Mouse (Mus musculus) midbrain, embryonic 15.5 days (tissue): Measurements from ENCODE around the gene Oaf. TPM values are rescaled to one million over a fixed set of nuclear protein-coding genes. Genes with fewer than 3 reads are reported as not detected.

Experiments used
- ATAC-seq: fragments of 200-750 bp; cut with Nextera tagmentation; replicated peaks from 2 replicates; pipeline ENCODE4 v1.8.0; 2017; ENCODE audit warnings: moderate TSS enrichment
- H3K27ac ChIP-seq: fragments of 300-500 bp; sonication (generic); 2 replicates; pipeline ENCODE4 v1.5.1; 2015; ENCODE audit warnings: mild to moderate bottlenecking, inconsistent platforms
- H3K27me3 ChIP-seq: fragments of 300-500 bp; sonication (generic); replicated peaks from 2 replicates; pipeline ENCODE4 v1.6.1; 2015; ENCODE audit warnings: inconsistent platforms
- H3K36me3 ChIP-seq: fragments of 300-500 bp; sonication (generic); replicated peaks from 2 replicates; pipeline ENCODE4 v1.6.1; 2015; ENCODE audit warnings: inconsistent platforms
- H3K4me1 ChIP-seq: fragments of 300-500 bp; sonication (generic); 2 replicates; pipeline ENCODE4 v1.6.1; 2015; ENCODE audit warnings: inconsistent platforms
- H3K4me2 ChIP-seq: fragments of 300-500 bp; sonication (generic); 2 replicates; pipeline ENCODE4 v1.6.1; 2015; ENCODE audit warnings: inconsistent platforms, mild to moderate bottlenecking, moderate library complexity
- H3K4me3 ChIP-seq: fragments of 300-500 bp; sonication (generic); 2 replicates; pipeline ENCODE4 v1.5.1; 2015; ENCODE audit warnings: mild to moderate bottlenecking, inconsistent platforms
- H3K9ac ChIP-seq: fragments of 300-500 bp; sonication (generic); 2 replicates; pipeline ENCODE4 v1.6.1; 2015; ENCODE audit warnings: mild to moderate bottlenecking, inconsistent platforms
- H3K9me3 ChIP-seq: fragments of 300-500 bp; sonication (generic); 2 replicates; pipeline ENCODE4 v1.6.1; 2016; ENCODE audit warnings: inconsistent platforms
- WGBS: fragments of 180-500 bp; shearing (Covaris S2); methylation state at CpG from one replicate; pipeline ENCODE4 v1.1.7; 2015; ENCODE audit warnings: mixed read lengths; 5-methylcytosine and 5-hydroxymethylcytosine counted together
- polyA plus RNA-seq: library from polyadenylated mRNA; unstranded; fragments of >200 nt; fragmentation: Nextera tagmentation; extraction: Ambion mirVana; gene quantifications from 2 replicates; pipeline ENCODE4 v1.2.1, GENCODE M21; 2015

Gene Oaf
- polyA plus RNA-seq, 1 experiment from 2014 or later, result 6.4 TPM

GRCm38 (mm10) chr9:43262811-43263550 lies 23.3 kb upstream of the Oaf start:
- Histone ChIP-seq H3K36me3 (no peaks in the 10 kb centered on the region), H3K4me3 (no peak overlapping the region), H3K9ac (no peak overlapping the region), H3K9me3 (no peaks in the 10 kb centered on the region), H3K27me3 (0 out of 2 replicates have a peak, but pooled peaks cover 3% of the 10 kb centered on the region), H3K4me2 (no peak overlapping the region), H3K4me1 (no peaks in the 10 kb centered on the region), H3K27ac (no peak overlapping the region)
- WGBS, result 77% methylated on average over 9 of the region's 9 CpGs
- no peak for ATAC-seq

GRCm38 (mm10) chr9:43262390-43262789 lies 22.7 kb upstream of the Oaf start:
- 0 out of 2 replicates have a peak, but pooled peaks cover 3% of the 10 kb centered on the region for H3K27me3 ChIP-seq
- H3K4me2 ChIP-seq, result no peak overlapping the region
- no peaks in the 10 kb centered on the region for H3K9me3 ChIP-seq
- H3K4me3 ChIP-seq, result no peak overlapping the region
- no peak overlapping the region for H3K27ac ChIP-seq
- H3K36me3 ChIP-seq, result no peaks in the 10 kb centered on the region
- WGBS, result 68% methylated on average over 4 of the region's 4 CpGs
- no peak overlapping the region for H3K9ac ChIP-seq
- no peaks in the 10 kb centered on the region for H3K4me1 ChIP-seq
- no peak for ATAC-seq

GRCm38 (mm10) chr9:43261941-43262340 lies 22.2 kb upstream of the Oaf start:
- ATAC-seq, result no peak
- Histone ChIP-seq H3K9ac (no peak overlapping the region), H3K27me3 (0 out of 2 replicates have a peak, but pooled peaks cover 2% of the 10 kb centered on the region), H3K36me3 (no peaks in the 10 kb centered on the region), H3K4me3 (no peak overlapping the region), H3K27ac (no peak overlapping the region), H3K4me1 (no peaks in the 10 kb centered on the region), H3K9me3 (no peaks in the 10 kb centered on the region), H3K4me2 (no peak overlapping the region)
- 52% methylated on average over 2 of the region's 2 CpGs for WGBS

- Histone ChIP-seq H3K9ac (no peak overlapping the region), H3K36me3 (no peaks in the 10 kb centered on the region), H3K27ac (no peak overlapping the region), H3K4me2 (no peak overlapping the region), H3K9me3 (no peaks in the 10 kb centered on the region), H3K4me3 (no peak overlapping the region), H3K27me3 (no peaks in the 10 kb centered on the region), H3K4me1 (no peaks in the 10 kb centered on the region)
- 67% methylated on average over 4 of the region's 4 CpGs for WGBS
- no peak for ATAC-seq
Measured at GRCm38 (mm10) chr9:43261124-43261907, 21.6 kb upstream of the Oaf start.

GRCm38 (mm10) chr9:43260661-43261060 lies 20.9 kb upstream of the Oaf start:
- H3K27ac ChIP-seq, result no peak overlapping the region
- no peak overlapping the region for H3K4me3 ChIP-seq
- no peaks in the 10 kb centered on the region for H3K4me1 ChIP-seq
- ATAC-seq, result no peak
- H3K36me3 ChIP-seq, result no peaks in the 10 kb centered on the region
- no peak overlapping the region for H3K4me2 ChIP-seq
- H3K27me3 ChIP-seq, result no peaks in the 10 kb centered on the region
- H3K9ac ChIP-seq, result no peak overlapping the region
- H3K9me3 ChIP-seq, result no peaks in the 10 kb centered on the region
- WGBS, result 86% methylated on average over 7 of the region's 7 CpGs

GRCm38 (mm10) chr9:43253271-43253681 lies 13.6 kb upstream of the Oaf start:
- Histone ChIP-seq H3K9ac (no peak overlapping the region), H3K27ac (no peak overlapping the region), H3K4me3 (no peak overlapping the region), H3K36me3 (no peaks in the 10 kb centered on the region), H3K4me1 (no peaks in the 10 kb centered on the region), H3K9me3 (no peaks in the 10 kb centered on the region), H3K27me3 (no peaks in the 10 kb centered on the region), H3K4me2 (no peak overlapping the region)
- no peak for ATAC-seq
- 21% methylated on average over 5 of the region's 5 CpGs for WGBS

GRCm38 (mm10) chr9:43252790-43253189 lies 13.1 kb upstream of the Oaf start:
- no peak for ATAC-seq
- WGBS, result 48% methylated on average over 3 of the region's 3 CpGs
- no peak overlapping the region for H3K4me2 ChIP-seq

GRCm38 (mm10) chr9:43251786-43252185 lies 12.1 kb upstream of the Oaf start:
- WGBS, result 93% methylated on average over 2 of the region's 2 CpGs
- Histone ChIP-seq H3K4me1 (no peaks in the 10 kb centered on the region), H3K4me2 (no peak overlapping the region), H3K27ac (no peak overlapping the region), H3K27me3 (no peaks in the 10 kb centered on the region), H3K9ac (no peak overlapping the region), H3K36me3 (no peaks in the 10 kb centered on the region), H3K4me3 (no peak overlapping the region), H3K9me3 (no peaks in the 10 kb centered on the region)
- no peak for ATAC-seq

More at GRCm38 (mm10) chr9:43252790-43253189, 13.1 kb upstream of the Oaf start:
- Histone ChIP-seq H3K9me3 (no peaks in the 10 kb centered on the region), H3K36me3 (no peaks in the 10 kb centered on the region), H3K4me3 (no peak overlapping the region), H3K27ac (no peak overlapping the region), H3K9ac (no peak overlapping the region), H3K27me3 (no peaks in the 10 kb centered on the region), H3K4me1 (no peaks in the 10 kb centered on the region)

GRCm38 (mm10) chr9:43246738-43247180 lies 7.0 kb upstream of the Oaf start:
- H3K27ac ChIP-seq, result no peak overlapping the region
- 57% methylated on average over 10 of the region's 10 CpGs for WGBS

GRCm38 (mm10) chr9:43245801-43246570 lies 6.3 kb upstream of the Oaf start:
- WGBS, result 90% methylated on average over 7 of the region's 7 CpGs
- Histone ChIP-seq H3K9ac (no peak overlapping the region), H3K27me3 (no peaks in the 10 kb centered on the region), H3K9me3 (no peaks in the 10 kb centered on the region), H3K4me2 (no peak overlapping the region), H3K27ac (no peak overlapping the region), H3K4me3 (no peak overlapping the region), H3K36me3 (no peaks in the 10 kb centered on the region), H3K4me1 (no peaks in the 10 kb centered on the region)
- ATAC-seq, result no peak

More at GRCm38 (mm10) chr9:43246738-43247180, 7.0 kb upstream of the Oaf start:
- H3K9me3 ChIP-seq, result no peaks in the 10 kb centered on the region
- no peaks in the 10 kb centered on the region for H3K4me1 ChIP-seq
- H3K36me3 ChIP-seq, result no peaks in the 10 kb centered on the region
- H3K4me2 ChIP-seq, result no peak overlapping the region
- H3K4me3 ChIP-seq, result no peak overlapping the region
- H3K9ac ChIP-seq, result no peak overlapping the region
- H3K27me3 ChIP-seq, result no peaks in the 10 kb centered on the region
- ATAC-seq, result no peak

GRCm38 (mm10) chr9:43242432-43242831 lies 2.7 kb upstream of the Oaf start:
- peaks cover 28% of the 10 kb centered on the region for H3K27me3 ChIP-seq
- no peak overlapping the region for H3K4me3 ChIP-seq
- no peak overlapping the region for H3K9ac ChIP-seq
- WGBS, result 88% methylated on average over 5 of the region's 5 CpGs
- ATAC-seq, result no peak
- no peaks in the 10 kb centered on the region for H3K36me3 ChIP-seq
- H3K9me3 ChIP-seq, result no peaks in the 10 kb centered on the region
- H3K4me1 ChIP-seq, result peaks cover 20% of the 10 kb centered on the region
- no peak overlapping the region for H3K4me2 ChIP-seq
- H3K27ac ChIP-seq, result no peak overlapping the region

- no peak overlapping the region for H3K4me2 ChIP-seq
- no peaks in the 10 kb centered on the region for H3K9me3 ChIP-seq
- no peak overlapping the region for H3K27ac ChIP-seq
- no peak overlapping the region for H3K4me3 ChIP-seq
- WGBS, result 89% methylated on average over 8 of the region's 8 CpGs
- H3K9ac ChIP-seq, result no peak overlapping the region
- H3K27me3 ChIP-seq, result peaks cover 30% of the 10 kb centered on the region
- no peaks in the 10 kb centered on the region for H3K36me3 ChIP-seq
- no peak for ATAC-seq
- H3K4me1 ChIP-seq, result peaks cover 20% of the 10 kb centered on the region
Measured at GRCm38 (mm10) chr9:43241970-43242369, 2.3 kb upstream of the Oaf start.
